Mouse (Mus musculus) cerebellum, adult (tissue): ENCODE measurements at regions not wholly inside any gene's neighbourhood (a gene's known extent, or its start where the extent isn't known, plus 50 kb on each side); places are given as distances from the start of the nearest gene placed in this dataset.

ENCODE experiments used
- ATAC-seq: cut with Nextera tagmentation; 2 replicates; pipeline ENCODE4 v1.9.2; 2017; ENCODE audit warnings: mild to moderate bottlenecking, moderate library complexity, mixed read lengths; ENCODE audit not compliant: insufficient number of reproducible peaks, low FRiP score, low TSS enrichment

GRCm38 (mm10) chr3:105220641-105221040 is 154.0 kb downstream of the 4930564D02Rik start:
- no peak for ATAC-seq

- no peak for ATAC-seq
Measured at GRCm38 (mm10) chr3:105222925-105223324, 156.3 kb downstream of the 4930564D02Rik start.

DNA sequence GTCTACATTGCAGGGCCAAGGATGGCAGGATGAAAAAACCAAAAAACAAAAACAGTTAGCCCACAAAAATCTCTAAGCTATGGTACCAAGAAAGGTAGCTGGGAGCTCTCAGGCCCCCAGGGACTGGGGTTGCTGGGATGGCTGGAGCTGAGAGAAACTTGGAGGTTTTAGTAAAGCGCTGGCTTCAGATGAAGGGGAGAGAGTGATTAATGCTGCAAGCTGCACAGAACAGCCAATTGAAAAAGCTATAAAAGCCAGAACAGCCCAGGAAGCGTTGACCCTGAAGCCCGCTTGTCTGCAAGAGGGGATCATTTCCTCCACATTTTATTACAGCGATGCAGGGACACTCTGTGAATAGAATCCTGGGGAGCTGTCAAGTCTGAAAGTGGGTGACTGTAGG is 157.0 kb downstream of the 4930564D02Rik start:
- ATAC-seq, result no peak

- no peak for ATAC-seq
Measured at GRCm38 (mm10) chr3:105227551-105227950, 160.9 kb downstream of the 4930564D02Rik start.

- no peak for ATAC-seq
Measured at GRCm38 (mm10) chr3:105228401-105228800, 161.8 kb downstream of the 4930564D02Rik start.

- ATAC-seq, result no peak
Measured at GRCm38 (mm10) chr3:105241048-105241447, 174.4 kb downstream of the 4930564D02Rik start.

- no peak for ATAC-seq
Measured at GRCm38 (mm10) chr3:105257096-105257495, 190.5 kb downstream of the 4930564D02Rik start.

GRCm38 (mm10) chr3:105275241-105275640 is 176.9 kb upstream of the Kcnd3 start:
- ATAC-seq, result no peak

DNA sequence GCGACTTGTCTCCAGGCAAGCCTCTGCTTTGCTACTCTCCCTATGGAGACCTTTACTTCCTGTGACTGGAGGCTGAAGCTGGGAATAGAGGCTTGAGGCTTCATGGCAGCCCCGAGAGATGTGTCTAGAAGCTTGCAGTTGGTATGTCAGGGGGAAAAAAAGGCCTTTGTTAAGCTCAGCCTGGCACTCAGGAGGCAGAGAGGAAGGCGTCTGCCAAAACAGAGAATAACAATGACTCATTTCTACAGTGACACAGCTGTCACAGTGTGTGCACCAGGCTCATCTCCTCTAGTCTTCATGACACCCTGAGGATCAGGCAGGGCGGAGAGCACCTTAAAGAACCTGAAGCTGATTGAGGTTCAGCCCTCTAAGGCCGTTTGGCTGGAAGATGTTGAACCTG is 171.2 kb upstream of the Kcnd3 start:
- no peak for ATAC-seq

DNA sequence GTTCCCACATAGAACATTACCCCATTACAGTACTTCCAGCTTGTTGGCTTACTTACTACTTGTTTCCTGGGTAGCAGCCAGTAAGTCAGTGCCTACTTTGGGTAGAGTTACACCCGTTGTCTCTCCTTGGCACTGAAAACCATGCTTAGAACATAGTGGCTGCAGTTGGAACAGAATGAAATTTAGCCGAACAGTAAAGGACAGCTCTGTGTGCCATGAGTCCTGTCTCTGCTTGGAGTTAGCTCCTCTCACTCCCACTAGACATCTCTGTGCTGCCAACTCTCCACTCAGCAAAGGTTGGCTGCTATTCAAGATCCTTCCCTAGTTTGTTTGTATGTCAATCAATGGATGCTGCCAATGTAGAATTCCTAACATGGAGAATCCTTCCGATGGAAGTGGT is 170.4 kb upstream of the Kcnd3 start:
- no peak for ATAC-seq

DNA sequence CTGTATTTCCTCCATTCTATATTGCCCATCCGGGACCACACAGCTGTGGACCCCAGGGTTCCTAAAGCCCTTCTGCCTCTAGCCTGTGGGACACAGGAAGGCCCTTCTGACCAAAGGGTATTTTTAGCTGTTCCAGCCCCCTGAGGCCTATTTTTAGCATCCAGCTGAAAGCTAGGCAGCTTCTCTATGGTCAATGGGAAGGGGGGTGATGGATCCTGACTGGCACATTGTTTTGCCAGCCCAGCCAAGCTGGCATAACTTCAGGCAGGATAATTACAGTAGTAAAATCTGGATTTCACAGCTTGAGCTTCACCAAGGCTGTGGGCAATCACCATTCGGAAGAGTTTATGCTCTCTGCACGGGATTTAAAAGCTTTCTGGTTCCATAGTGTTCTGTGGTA is 153.9 kb upstream of the Kcnd3 start:
- no peak for ATAC-seq

DNA sequence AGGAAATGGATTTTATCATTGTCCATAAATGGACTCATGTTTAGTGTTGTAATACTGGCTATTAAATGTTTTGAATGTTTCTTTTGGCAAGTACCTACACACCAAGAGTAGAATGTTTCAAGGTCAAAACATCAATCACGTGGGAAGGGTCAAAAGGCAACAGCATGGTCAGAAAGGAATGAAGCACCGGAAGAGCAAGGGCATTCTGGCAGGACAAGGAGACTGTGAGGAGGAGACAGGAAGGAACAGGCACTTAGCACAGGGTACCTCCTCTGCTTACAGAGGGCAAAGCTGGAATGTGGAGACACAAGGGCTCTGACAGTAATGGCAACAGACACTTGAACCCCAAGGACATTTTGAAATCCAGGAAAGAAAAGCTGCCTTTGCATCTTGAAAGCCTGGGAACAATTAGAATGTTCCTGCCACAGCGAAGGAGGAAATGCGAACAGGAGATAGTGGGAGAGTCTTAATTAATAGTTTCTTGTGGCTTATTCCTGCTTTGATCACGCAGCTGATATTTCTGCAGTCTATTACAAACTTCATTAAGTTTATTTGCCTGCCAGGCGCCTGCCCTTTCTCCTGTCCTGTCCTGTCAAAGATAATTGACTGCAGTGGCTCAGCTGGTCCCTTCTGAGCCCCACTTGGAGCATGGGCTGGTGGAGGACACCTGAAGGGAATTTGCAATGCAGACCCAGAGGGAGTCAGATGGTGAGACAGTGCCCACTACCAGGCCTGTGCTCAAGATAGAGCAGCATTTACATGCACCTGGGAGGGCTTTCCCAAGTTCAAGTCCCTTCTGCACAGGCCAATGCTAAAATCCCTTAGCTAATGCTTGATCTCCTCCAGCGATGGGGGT is 151.2 kb upstream of the Kcnd3 start:
- no peak for ATAC-seq

- ATAC-seq, result no peak
Measured at GRCm38 (mm10) chr3:105307676-105308075, 144.5 kb upstream of the Kcnd3 start.

DNA sequence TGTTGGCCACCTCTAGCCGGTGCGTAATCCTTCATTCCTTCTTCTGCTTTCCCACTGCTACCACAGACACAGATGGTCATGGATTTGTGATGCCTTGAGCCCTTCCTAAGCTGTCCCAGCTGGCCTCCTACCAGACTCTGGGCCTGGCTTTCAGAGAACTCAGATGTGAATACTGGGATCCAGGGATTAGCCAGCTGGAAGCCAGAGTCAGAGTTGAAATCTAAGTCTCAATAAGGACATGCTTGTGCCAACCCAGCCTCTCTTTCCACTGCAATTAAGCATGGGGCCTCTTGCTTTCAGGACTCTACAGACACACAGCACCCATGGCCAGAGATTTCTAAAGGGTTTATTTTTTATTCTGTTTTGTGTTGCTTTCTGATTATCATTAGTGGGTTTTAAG is 143.1 kb upstream of the Kcnd3 start:
- no peak for ATAC-seq

- ATAC-seq, result no peak
Measured at GRCm38 (mm10) chr3:105353268-105353667, 98.9 kb upstream of the Kcnd3 start.

- ATAC-seq, result no peak
Measured at GRCm38 (mm10) chr3:105354123-105354931, 97.8 kb upstream of the Kcnd3 start.

GRCm38 (mm10) chr3:105357511-105357910 is 94.6 kb upstream of the Kcnd3 start:
- ATAC-seq, result no peak

GRCm38 (mm10) chr3:105359636-105360035 is 92.5 kb upstream of the Kcnd3 start:
- no peak for ATAC-seq

DNA sequence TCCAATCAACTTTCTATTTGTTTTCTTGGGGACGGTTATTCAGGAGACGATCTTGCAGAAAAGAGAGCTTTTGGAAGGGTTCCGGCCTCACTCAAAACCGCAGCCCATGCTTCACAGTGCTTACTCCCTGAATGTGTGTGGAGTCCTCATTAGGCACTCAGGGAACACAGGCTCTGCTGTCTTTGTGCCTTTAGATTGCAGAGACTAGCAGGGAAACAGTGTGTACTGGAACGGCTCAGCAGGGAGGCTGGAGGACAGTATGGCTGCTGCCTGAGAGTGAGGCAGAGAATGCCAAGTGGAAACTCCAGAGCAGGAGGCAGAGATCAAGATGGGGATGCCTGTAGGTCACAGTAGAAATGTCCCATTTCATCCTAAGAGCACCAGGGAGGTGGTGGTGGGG is 87.4 kb upstream of the Kcnd3 start:
- ATAC-seq, result peak; percentile 67

GRCm38 (mm10) chr3:105366806-105367205 is 85.3 kb upstream of the Kcnd3 start:
- no peak for ATAC-seq

- no peak for ATAC-seq
Measured at GRCm38 (mm10) chr3:105367972-105368371, 84.2 kb upstream of the Kcnd3 start.
